In the genomic region with DNA sequence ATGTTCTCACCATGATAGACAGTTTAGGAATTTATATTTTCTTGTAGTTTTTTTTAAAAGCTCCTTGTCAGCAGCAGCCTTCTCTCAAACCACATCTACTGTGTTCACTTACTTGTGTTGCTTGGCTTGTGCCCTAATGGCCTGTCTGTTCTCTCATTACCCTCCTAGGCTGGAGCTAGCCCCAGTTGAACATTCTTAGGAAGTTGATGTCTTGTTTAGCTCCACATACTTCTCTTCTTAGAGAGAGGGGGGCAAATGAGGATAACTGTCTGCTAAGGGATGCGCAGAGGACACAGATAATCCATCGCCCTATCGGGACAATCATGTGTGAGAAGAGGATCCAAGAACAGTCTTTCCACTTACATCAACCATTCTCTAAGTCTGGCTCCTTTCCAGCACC, we compare ENCODE assay signal across 28 mouse cellular contexts.
DNase-seq lines count a peak whose midpoint lies in the region; ATAC-seq lines count a peak whose summit lies in the region.
"Had no signal": no experiment of that assay in that cellular context is flagged by ENCODE, and none has a peak within 500 bp of the region (broad histone marks: within the 10 kb centered on the region; RNA-seq: fewer than 3 reads in every experiment).

No protein-coding gene starts in this region.

- H3K9me3 ChIP-seq in forebrain, embryonic 15.5 days: no peaks in the 10 kb centered on the region
- H3K9me3 ChIP-seq: embryonic facial prominence, embryonic 10.5 days; embryonic facial prominence, embryonic 13.5 days; forebrain, embryonic 10.5 days; forebrain, embryonic 13.5 days; heart, embryonic 10.5 days; heart, embryonic 13.5 days; hindbrain, embryonic 12.5 days; hindbrain, embryonic 15.5 days had no signal

- intact Hi-C loops in heart, postnatal 10 days (cut with DNase I): no loop called here
- intact Hi-C loops in heart, postnatal 25 days (cut with DNase I): no loop called here

- no peaks in the 10 kb centered on the region for H3K4me1 ChIP-seq in forebrain, embryonic 15.5 days
- H3K4me1 ChIP-seq: embryonic facial prominence, embryonic 10.5 days; embryonic facial prominence, embryonic 13.5 days; forebrain, embryonic 10.5 days; forebrain, embryonic 13.5 days; heart, embryonic 10.5 days; heart, embryonic 13.5 days; hindbrain, embryonic 12.5 days; hindbrain, embryonic 15.5 days had no signal

- no peaks in the 10 kb centered on the region for H3K27me3 ChIP-seq in forebrain, embryonic 15.5 days
- H3K27me3 ChIP-seq: embryonic facial prominence, embryonic 13.5 days; forebrain, embryonic 13.5 days; heart, embryonic 13.5 days; hindbrain, embryonic 12.5 days; hindbrain, embryonic 15.5 days had no signal

- no peak overlapping the region for H3K4me3 ChIP-seq in forebrain, embryonic 15.5 days
- H3K4me3 ChIP-seq: embryonic facial prominence, embryonic 10.5 days; embryonic facial prominence, embryonic 13.5 days; erythroblast, embryonic 14.5 days; forebrain, embryonic 10.5 days; forebrain, embryonic 13.5 days; heart, adult 2 months; heart, embryonic 10.5 days; heart, embryonic 13.5 days; hindbrain, embryonic 12.5 days; hindbrain, embryonic 15.5 days had no signal

- H3K4me2 ChIP-seq in forebrain, embryonic 15.5 days (replicated peaks): no peak overlapping the region
- H3K4me2 ChIP-seq: embryonic facial prominence, embryonic 13.5 days; forebrain, embryonic 13.5 days; heart, embryonic 13.5 days; hindbrain, embryonic 12.5 days; hindbrain, embryonic 15.5 days had no signal

- WGBS in forebrain, embryonic 15.5 days: 100% methylated on average over 3 of the region's 3 CpGs

- DNase-seq in gastrocnemius, postnatal 25 days: peak; percentile 7
- DNase-seq in gastrocnemius, postnatal 4 days (ENCODE audit: low spot score in 2 of 2): no peak
- DNase-seq in heart, postnatal 10 days: peak; percentile 14
- no peak for DNase-seq in heart, postnatal 25 days (ENCODE audit: low spot score)
- DNase-seq in lung, postnatal 10 days: peak; percentile 45
- no peak for DNase-seq in lung, postnatal 4 days
- DNase-seq in fibroblast of lung, adult 2 months (ENCODE audit: low read depth): peak; percentile 53
- DNase-seq: adrenal gland, adult 8-10 months; adrenal gland, postnatal 25 days; cerebellum, adult 11-12 months; cerebellum, adult 8-10 months; cerebellum, postnatal 10 days; cerebellum, postnatal 36 days; embryo, embryonic 11 days; forebrain, postnatal 0 days; gastrocnemius, postnatal 36 days had no signal

- no peak for ATAC-seq in forebrain, embryonic 15.5 days (replicated peaks)
- ATAC-seq: activated CD4-positive, CD25-positive, alpha-beta regulatory T cell, adult 4 months; forebrain, embryonic 13.5 days; forebrain, postnatal 0 days had no signal

- H3K9ac ChIP-seq in forebrain, embryonic 15.5 days (replicated peaks): no peak overlapping the region
- H3K9ac ChIP-seq: embryonic facial prominence, embryonic 13.5 days; forebrain, embryonic 13.5 days; forebrain, postnatal 0 days; heart, embryonic 13.5 days; hindbrain, embryonic 12.5 days; hindbrain, embryonic 15.5 days had no signal

- H3K36me3 ChIP-seq in forebrain, embryonic 15.5 days: no peaks in the 10 kb centered on the region
- H3K36me3 ChIP-seq: embryonic facial prominence, embryonic 10.5 days; embryonic facial prominence, embryonic 13.5 days; forebrain, embryonic 10.5 days; heart, embryonic 10.5 days; heart, embryonic 13.5 days; hindbrain, embryonic 12.5 days; hindbrain, embryonic 15.5 days had no signal

- H3K27ac ChIP-seq in forebrain, embryonic 15.5 days (replicated peaks): no peak overlapping the region
- H3K27ac ChIP-seq: embryonic facial prominence, embryonic 10.5 days; embryonic facial prominence, embryonic 13.5 days; forebrain, embryonic 10.5 days; forebrain, embryonic 13.5 days; heart, adult 2 months; heart, embryonic 10.5 days; heart, embryonic 13.5 days; hindbrain, embryonic 12.5 days; hindbrain, embryonic 15.5 days had no signal

Comparison
In these comparisons a context has a peak if more than half of its experiments do, and no peak if none do; other contexts are left out.
1. DNase-seq: peak in gastrocnemius, postnatal 25 days (single experiment), heart, postnatal 10 days (2 of 2), lung, postnatal 10 days (single experiment) and fibroblast of lung, adult 2 months (single experiment); none in gastrocnemius, postnatal 4 days (0 of 2), heart, postnatal 25 days (single experiment) and lung, postnatal 4 days (0 of 2).